Mouse (Mus musculus): ENCODE data around the gene Tmed10. TPM values are rescaled to one million over a fixed set of nuclear protein-coding genes. Genes with fewer than 3 reads are reported as not detected.

The Tmed10 gene
- polyA plus RNA-seq, 1 experiment from 2014 or later: 359 TPM

GRCm38 (mm10) chr12:85391148-85391547 lies 16.5 kb upstream of the Tmed10 start:
- Histone ChIP-seq H3K9me3 (no peaks in the 10 kb centered on the region), H3K4me1 (peaks cover 4% of the 10 kb centered on the region; the same call in 1 of the 2 replicates), H3K4me3 (replicated peaks) (no peak overlapping the region), H3K36me3 (no peaks in the 10 kb centered on the region), H3K4me2 (no peak overlapping the region), H3K27ac (no peak overlapping the region), H3K9ac (no peak overlapping the region), H3K27me3 (replicated peaks) (no peaks in the 10 kb centered on the region)
- no peak for ATAC-seq (ENCODE audit: insufficient read depth, low FRiP score, low read depth)
- WGBS: 84% methylated on average over 7 of the region's 7 CpGs

- Histone ChIP-seq H3K27ac (peak overlapping the region; percentile 79), H3K4me3 (replicated peaks) (no peak overlapping the region), H3K36me3 (no peaks in the 10 kb centered on the region), H3K4me2 (peak overlapping the region; percentile 11; the same call in 1 of the 2 replicates), H3K9ac (no peak overlapping the region), H3K4me1 (peaks cover 4% of the 10 kb centered on the region; the same call in 1 of the 2 replicates), H3K9me3 (no peaks in the 10 kb centered on the region), H3K27me3 (replicated peaks) (no peaks in the 10 kb centered on the region)
- WGBS: 57% methylated on average over 15 of the region's 15 CpGs
- peak; percentile 92 for ATAC-seq (ENCODE audit: insufficient read depth, low FRiP score, low read depth)
These were observed 14.8 kb upstream of the Tmed10 start for GRCm38 (mm10) chr12:85389204-85390185.

DNA sequence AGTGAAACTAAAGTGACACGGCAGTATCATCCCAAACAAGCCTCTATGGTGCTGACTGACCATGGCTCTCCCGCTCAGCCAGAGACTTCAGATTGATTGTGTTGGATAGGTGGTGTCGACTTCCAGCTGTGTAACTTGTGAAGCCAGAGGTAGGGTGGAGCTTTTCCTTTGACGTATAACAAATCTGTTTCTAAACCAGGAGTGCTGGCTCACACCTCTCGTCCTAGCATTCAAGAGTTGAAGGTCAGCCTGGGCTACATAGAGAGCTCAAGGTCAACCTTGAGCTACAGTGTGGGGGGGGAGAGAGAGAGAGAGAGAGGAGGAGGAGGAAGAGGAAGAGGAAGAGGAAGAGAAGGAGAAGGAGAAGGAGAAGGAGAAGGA lies 11.3 kb upstream of the Tmed10 start:
- Histone ChIP-seq H3K4me1 (0 out of 2 replicates have a peak, but pooled peaks cover 4% of the 10 kb centered on the region), H3K27me3 (replicated peaks) (no peaks in the 10 kb centered on the region), H3K36me3 (no peaks in the 10 kb centered on the region), H3K9me3 (no peaks in the 10 kb centered on the region), H3K4me3 (replicated peaks) (no peak overlapping the region), H3K27ac (no peak overlapping the region), H3K9ac (no peak overlapping the region), H3K4me2 (no peak overlapping the region)
- 36% methylated on average over 5 of the region's 5 CpGs for WGBS
- no peak for ATAC-seq (ENCODE audit: insufficient read depth, low FRiP score, low read depth)

DNA sequence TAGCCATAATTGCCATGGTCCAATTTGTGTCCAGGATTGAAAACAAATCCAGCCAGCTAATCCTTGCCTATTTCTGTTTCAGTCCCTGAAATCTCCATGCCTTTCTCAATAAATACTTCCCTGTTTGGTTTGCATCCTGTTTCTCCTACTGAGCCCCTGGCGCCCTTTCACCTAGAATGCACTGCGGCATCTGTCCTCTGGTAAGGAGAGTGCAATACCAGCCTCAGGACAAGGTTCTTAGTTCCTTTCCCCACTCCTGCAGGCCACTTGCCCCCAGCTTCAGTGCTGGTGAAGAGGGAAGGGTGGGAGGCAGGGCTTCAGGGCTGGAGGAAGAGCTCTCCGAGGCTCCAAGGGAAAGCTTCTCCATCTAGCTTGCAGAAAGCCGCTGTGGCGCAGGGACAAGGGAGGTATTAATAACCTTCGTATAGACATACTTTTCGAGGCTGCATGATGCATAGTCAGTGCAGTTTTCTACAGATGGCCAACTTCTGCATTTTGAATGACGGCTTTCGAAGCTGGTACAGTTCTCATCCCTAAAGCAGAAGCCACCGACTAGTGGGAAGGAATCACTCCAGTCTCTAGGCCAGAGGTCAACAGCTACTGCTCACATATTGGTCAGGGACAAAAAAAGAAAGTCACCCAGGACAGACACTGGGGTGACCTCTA lies 10.8 kb upstream of the Tmed10 start:
- H3K36me3 ChIP-seq: no peaks in the 10 kb centered on the region
- no peak overlapping the region for H3K4me2 ChIP-seq
- no peak overlapping the region for H3K9ac ChIP-seq
- H3K4me1 ChIP-seq: 0 out of 2 replicates have a peak, but pooled peaks cover 4% of the 10 kb centered on the region
- no peaks in the 10 kb centered on the region for H3K9me3 ChIP-seq
- no peak overlapping the region for H3K4me3 ChIP-seq (replicated peaks)
- no peaks in the 10 kb centered on the region for H3K27me3 ChIP-seq (replicated peaks)
- H3K27ac ChIP-seq: no peak overlapping the region
- ATAC-seq (ENCODE audit: insufficient read depth, low FRiP score, low read depth): no peak
- 65% methylated on average over 10 of the region's 10 CpGs for WGBS

GRCm38 (mm10) chr12:85382761-85383680 lies 8.4 kb upstream of the Tmed10 start:
- Histone ChIP-seq H3K9ac (no peak overlapping the region), H3K9me3 (no peaks in the 10 kb centered on the region), H3K4me2 (no peak overlapping the region), H3K36me3 (no peaks in the 10 kb centered on the region), H3K4me1 (no peaks in the 10 kb centered on the region), H3K27ac (no peak overlapping the region), H3K27me3 (replicated peaks) (no peaks in the 10 kb centered on the region), H3K4me3 (replicated peaks) (no peak overlapping the region)
- ATAC-seq (ENCODE audit: insufficient read depth, low FRiP score, low read depth): no peak
- WGBS: 59% methylated on average over 14 of the region's 14 CpGs

DNA sequence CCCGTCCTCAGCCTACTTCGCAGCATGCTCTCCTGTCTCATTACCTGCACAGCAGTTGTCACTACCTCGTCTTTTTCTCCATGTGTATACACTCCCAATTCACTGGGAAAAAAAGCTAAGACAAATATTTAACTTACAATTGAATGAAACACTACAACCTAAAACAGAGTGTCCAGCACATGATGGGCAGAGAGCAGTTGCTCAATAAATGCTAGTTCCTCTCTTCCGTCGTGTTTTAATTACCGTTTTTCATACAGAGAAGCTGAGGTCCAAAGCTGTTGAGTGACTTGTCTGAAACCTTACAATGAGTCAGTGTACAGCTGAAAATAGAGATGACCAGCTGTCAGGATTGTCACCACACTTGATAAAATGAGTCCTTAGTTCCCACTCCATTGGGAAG lies 6.9 kb upstream of the Tmed10 start:
- Histone ChIP-seq H3K4me1 (no peaks in the 10 kb centered on the region), H3K27ac (no peak overlapping the region), H3K27me3 (replicated peaks) (no peaks in the 10 kb centered on the region), H3K4me2 (no peak overlapping the region), H3K9me3 (no peaks in the 10 kb centered on the region), H3K36me3 (no peaks in the 10 kb centered on the region), H3K9ac (no peak overlapping the region), H3K4me3 (replicated peaks) (no peak overlapping the region)
- ATAC-seq (ENCODE audit: insufficient read depth, low FRiP score, low read depth): no peak
- 75% methylated on average over 6 of the region's 6 CpGs for WGBS

DNA sequence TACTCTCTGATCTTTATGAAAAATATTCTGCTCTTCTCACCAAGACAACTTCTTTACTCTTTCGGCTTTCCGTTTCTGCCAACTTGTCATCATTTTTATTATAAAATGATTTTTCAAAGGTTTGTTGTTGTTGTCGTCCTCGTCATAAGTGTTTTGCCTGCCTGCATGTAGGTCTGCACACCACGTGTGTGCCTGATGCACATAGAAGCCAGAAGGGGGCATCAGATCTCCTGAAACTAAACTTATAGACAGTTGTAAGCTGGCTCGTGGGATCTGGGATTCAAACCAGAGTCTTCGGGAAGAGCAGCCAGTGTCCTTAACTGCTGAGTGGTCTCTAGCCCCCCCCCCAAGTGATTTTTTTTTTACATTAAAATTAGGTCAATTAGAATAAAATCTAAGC lies 6.3 kb upstream of the Tmed10 start:
- Histone ChIP-seq H3K27me3 (replicated peaks) (no peaks in the 10 kb centered on the region), H3K4me1 (no peaks in the 10 kb centered on the region), H3K27ac (no peak overlapping the region), H3K4me2 (no peak overlapping the region), H3K9me3 (no peaks in the 10 kb centered on the region), H3K4me3 (replicated peaks) (no peak overlapping the region), H3K9ac (no peak overlapping the region), H3K36me3 (no peaks in the 10 kb centered on the region)
- ATAC-seq (ENCODE audit: insufficient read depth, low FRiP score, low read depth): no peak
- 77% methylated on average over 7 of the region's 7 CpGs for WGBS

GRCm38 (mm10) chr12:85380308-85380707 lies 5.7 kb upstream of the Tmed10 start:
- Histone ChIP-seq H3K9me3 (no peaks in the 10 kb centered on the region), H3K9ac (no peak overlapping the region), H3K4me3 (replicated peaks) (no peak overlapping the region), H3K4me2 (no peak overlapping the region), H3K27ac (no peak overlapping the region), H3K36me3 (no peaks in the 10 kb centered on the region), H3K4me1 (no peaks in the 10 kb centered on the region), H3K27me3 (replicated peaks) (no peaks in the 10 kb centered on the region)
- WGBS: 57% methylated on average over 1 of the region's 1 CpGs
- ATAC-seq (ENCODE audit: insufficient read depth, low FRiP score, low read depth): no peak

- no peaks in the 10 kb centered on the region for H3K4me1 ChIP-seq
- H3K9me3 ChIP-seq: no peaks in the 10 kb centered on the region
- H3K4me3 ChIP-seq (replicated peaks): no peak overlapping the region
- no peaks in the 10 kb centered on the region for H3K36me3 ChIP-seq
- 84% methylated on average over 2 of the region's 2 CpGs for whole genome bisulfite sequencing
- no peak overlapping the region for H3K27ac ChIP-seq
- H3K27me3 ChIP-seq (replicated peaks): no peaks in the 10 kb centered on the region
- no peak overlapping the region for H3K4me2 ChIP-seq
- no peak overlapping the region for H3K9ac ChIP-seq
- no peak for ATAC-seq (ENCODE audit: insufficient read depth, low FRiP score, low read depth)
These were observed 3.6 kb upstream of the Tmed10 start for GRCm38 (mm10) chr12:85378271-85378670.

DNA sequence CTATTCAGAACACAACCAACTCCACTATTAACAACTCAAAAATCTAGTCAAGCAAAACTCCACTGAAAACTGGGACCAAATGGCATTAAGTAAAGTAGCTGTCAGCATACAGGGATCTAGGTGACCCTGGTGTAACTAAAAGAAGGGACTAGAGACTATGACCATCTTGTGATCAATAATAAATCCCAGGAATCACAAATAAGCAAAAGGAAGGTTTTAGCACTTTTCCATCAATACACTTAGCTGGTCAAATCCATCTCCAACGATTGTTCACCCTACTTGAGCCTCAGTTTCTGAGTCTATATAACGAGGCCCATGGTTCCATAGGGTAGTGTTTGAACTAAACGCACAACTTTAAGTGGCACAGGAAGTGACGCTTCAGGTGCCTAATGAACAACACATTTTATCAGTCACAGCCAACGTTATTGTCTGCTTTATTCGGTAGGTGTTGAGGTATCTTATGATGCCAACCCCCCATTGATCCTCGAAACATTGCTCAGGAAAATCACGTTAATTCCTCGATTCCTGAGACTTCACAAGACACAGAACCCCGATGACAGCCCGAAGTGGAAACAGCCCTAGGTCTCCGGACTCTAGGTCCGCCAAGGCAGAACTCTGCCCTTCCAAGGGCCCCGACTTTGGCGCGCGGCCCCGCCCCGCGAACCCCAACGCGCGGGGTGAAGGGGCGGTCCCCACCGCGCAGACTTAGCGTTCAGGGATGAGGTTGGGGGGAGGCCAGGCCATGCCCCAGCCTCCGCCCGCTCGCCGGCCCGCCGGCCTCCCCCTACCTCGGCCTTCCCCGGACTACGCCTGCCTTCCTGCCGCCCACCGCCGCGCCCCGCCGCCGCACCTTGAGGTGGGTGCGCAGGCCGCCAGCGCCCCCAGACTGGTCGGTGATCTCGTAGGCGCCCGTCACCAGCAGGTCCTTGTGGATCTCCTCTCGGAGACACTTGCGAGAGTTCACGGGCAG lies 771 bp downstream of the Tmed10 start:
- Histone ChIP-seq H3K4me1 (peaks cover 10% of the 10 kb centered on the region), H3K9me3 (no peaks in the 10 kb centered on the region), H3K27ac (peak overlapping the region; percentile 85), H3K36me3 (no peaks in the 10 kb centered on the region), H3K27me3 (replicated peaks) (no peaks in the 10 kb centered on the region), H3K4me2 (peak overlapping the region; percentile 58), H3K9ac (peak overlapping the region; percentile 47), H3K4me3 (replicated peaks) (peak overlapping the region; percentile 58)
- peak; percentile 80 for ATAC-seq (ENCODE audit: insufficient read depth, low FRiP score, low read depth)
- under 1% methylated on average over 53 of the region's 53 CpGs for WGBS

All from stomach, embryonic 15.5 days (tissue).